Mouse (Mus musculus) cerebellum, postnatal 10 days (tissue): Measurements from ENCODE around the gene Poc1a.

Experiments
- DNase-seq, 2 experiments: peaks; one replicate each; pipeline ENCODE4 v3.0.0; 2021; ENCODE audit warnings: mixed read lengths in 2 of 2

Poc1a gene

DNA sequence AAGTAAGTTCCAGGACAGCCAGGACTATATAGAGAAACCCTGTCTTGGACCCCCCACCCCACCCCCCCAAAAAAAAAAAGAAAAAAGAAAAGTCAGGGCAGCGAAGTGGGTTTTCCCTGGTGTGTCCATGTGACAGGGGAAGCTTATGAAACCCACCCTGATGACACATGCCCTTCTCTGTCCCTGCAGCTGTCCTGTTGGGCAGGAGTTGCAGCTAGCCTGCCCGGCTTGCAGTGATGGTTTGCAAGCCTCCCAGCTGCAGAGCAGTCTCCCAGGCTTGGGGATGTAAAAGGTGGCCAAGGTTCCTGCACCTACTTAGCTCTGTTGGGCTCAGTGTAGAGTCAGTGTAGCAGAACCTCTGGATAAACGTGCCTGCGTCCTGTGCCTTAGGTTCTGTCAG is 58.9 kb downstream of the Poc1a start:
- no peak for DNase-seq

DNA sequence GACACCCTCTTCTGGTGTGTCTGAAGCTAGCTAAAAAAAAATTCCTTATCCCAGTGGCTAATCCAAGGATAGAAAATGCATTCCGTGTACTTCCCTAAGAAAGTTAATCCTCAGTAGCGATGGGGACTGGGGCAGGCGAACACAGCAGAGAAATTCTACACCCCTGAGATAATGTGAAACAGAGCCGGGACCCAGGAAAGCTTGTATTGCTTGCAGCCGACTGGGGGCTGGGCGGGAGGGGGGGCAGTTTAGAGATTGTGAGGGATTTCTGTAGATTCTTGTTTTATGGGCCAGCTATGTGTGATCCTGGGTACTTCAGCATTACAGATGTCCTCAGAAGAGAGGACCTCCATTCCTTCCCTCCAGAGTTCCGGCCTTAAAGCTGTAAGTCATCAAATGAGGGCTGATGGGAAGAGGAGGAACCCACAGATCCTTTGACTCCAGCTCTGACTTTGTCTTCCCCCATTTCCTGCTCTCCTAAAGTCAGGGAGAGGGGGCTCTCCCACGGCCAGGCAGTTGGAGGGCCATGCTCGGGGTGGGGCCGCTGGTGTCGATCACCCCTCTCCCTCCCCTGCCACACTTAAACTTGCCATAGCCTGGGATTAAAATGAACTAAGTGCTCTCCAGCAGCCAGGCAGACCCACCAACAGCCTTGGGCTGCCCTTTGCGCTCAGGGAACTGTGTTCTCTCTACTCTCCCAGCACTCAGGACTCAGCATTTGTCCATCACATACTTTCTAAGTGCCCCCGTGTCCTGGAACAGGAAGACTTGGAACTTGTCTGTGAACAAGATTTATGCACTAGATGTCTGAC is 59.8 kb downstream of the Poc1a start:
- DNase-seq: no peak

DNA sequence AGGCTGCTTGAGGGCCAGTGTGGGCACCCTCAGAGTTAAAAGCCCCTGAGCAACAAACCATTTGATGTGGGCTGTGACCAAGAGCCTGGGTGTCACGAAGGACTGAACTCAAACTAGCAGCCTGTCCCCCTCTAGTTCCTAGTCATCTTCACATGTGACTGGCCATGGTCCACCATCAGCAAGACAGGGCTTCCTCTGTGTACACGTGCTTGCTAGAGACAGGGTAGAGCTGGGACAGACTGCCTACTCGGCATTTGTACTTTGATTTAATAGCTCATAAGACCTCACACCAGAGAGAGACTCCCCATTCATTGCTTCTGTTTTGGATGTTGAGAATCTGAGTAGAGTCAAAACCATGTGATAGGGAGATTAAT is 60.4 kb downstream of the Poc1a start:
- no peak for DNase-seq

DNA sequence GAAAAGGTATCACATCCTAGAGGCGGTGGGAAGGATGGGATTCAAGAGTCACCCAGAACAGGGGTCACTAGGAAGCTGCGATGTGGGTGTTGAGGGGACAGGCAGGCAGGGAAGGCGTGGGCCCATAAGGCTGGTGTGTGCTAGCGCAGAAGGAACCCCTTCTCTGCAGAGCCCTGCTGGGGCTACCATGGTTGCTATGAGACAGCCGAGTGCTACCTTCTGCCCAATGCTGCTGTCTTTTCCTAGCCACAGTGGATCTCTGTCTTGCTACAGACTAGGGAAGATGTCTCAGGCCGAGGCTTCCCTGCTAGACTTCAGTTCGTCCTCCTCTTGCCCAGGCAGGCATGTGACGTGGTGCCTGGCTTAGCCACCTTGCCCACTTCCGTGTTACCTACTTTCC is 61.7 kb downstream of the Poc1a start:
- DNase-seq: no peak

DNA sequence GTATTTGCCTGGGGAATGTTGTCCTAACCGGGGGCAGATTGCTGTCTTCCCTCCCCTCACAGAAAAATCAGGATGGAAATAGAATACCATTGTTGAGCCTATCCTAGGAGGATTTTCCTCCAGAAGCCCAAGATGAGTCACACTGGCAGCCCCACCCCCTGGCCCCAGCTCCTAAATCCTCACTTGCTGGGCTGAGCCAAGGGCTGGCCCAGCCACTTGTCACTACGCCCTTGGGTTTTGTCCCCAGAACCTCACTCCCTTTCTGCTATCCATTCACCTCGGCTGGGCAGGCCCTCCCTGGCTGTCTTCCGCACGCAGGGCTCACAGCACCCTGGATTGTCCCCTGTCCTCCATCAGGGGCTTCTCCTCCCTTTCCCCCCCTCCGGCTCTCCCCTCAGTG is 64.3 kb downstream of the Poc1a start:
- DNase-seq: peak; percentile 52 to 66

DNA sequence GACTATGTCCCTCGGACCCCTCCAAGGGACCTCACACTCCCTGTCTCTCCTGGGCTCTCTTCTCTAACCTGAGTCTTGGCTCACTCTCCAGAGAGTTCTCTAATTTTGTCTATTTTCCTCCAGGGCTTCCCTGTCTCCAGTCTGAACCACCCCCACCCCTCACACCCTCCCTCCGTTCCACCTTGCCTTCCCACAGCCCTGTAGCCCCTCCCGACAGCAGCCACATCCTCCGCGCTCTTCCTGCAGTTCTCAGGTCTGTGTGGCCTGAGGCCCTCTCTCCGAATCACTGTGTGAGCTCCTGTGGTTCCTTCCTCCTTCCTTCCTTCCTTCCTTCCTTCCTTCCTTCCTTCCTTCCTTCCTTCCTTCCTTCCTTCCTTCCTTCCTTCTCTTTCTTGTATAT is 64.8 kb downstream of the Poc1a start:
- no peak for DNase-seq

DNA sequence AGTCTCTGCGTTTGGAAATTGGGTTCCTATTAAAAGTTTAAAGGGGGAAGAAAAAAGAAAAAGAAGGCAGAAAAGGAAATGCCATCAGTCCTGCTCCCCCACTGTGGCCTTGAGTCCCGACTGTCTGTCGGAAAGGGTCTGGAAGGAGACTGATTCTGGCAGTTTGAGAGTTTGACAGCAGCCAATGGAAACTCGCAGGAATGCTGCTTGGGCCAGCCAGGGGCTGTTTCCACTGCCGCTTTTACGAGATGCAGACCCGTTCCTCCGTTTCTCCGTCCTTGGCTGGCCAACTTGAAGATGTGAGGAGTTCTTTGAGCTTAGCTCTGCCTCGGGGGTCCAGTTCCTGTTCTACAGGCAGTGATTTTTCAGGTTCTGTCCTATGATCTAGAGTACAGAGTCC is 67.4 kb downstream of the Poc1a start:
- DNase-seq: no peak

DNA sequence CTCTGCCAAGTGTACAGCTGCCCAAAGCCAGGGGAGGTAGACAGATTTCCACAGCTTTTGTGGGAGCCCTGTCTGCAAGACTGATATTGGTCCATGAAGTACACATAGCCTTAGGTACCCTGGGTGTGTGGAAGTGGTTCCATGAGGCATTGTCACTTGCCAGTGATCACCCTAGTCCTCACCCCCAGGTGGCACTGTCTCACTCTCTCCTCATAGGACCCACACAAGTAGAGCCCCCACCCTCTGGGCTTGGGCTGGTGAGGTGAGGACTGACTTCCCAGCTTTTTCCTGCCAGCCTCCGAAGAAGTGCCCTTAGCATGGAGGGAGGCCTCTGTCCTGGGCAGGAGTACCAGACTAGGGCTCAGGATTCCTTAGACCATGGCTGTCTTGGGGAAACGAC is 68.2 kb downstream of the Poc1a start:
- DNase-seq: peak; percentile 72 to 74

DNA sequence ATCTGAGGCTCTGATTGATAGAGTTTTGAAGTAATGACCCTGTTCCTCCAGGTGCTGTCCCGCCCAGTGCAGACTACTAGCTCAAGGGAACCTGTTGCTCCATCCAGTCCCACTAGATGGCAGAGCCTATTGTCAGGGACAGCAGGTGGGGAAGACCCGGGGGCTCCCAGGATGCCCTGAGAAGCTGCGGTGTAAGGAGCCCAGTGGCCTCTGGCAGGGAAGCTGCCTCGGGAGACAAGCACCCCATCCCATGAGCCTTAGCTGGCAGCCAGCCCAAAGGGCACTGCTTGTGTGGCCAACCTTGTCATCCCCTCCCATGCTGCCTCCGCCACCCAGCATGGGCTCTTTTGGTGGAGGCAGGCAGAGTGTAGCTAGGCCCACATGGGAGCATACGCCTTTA is 70.3 kb downstream of the Poc1a start:
- no peak for DNase-seq

DNA sequence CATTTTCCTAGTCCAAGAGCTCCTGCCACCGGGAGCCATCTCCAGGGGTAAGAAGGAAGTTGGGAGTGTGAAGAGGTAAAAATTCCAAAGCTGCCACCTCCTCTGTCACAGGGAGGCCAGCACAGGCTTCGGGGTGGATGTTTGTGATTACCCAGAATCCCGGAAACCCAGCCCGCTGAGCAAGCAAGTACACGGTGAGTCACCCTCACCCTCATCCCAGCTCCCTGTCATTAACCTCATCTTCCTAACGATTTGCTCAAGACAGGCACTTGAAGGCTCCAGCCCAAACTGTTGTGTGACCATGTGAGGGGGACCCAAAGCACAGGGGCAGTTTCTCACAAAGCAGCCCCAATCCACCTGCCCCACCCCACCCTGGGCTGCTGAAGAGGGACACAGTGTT is 72.9 kb downstream of the Poc1a start:
- DNase-seq: no peak

DNA sequence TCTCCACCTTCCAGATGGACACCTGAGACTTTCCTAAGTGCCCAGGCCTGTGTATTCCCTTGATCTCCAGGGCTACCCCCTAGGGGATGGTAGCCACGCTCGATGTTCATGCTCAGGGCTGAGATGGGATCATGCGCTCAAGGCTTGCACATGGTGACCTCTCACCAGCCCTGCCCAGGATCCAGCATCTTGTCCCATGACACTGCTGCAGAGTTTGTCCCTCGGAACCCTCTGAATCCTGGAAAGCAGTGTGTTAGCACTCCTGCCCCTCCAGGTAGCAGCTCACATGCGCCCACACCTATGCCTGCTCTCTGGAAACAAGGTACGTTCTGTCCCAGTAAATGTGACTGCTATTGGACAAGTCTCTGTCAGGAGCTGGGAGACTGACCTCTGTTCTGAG is 73.9 kb downstream of the Poc1a start:
- DNase-seq: no peak

DNA sequence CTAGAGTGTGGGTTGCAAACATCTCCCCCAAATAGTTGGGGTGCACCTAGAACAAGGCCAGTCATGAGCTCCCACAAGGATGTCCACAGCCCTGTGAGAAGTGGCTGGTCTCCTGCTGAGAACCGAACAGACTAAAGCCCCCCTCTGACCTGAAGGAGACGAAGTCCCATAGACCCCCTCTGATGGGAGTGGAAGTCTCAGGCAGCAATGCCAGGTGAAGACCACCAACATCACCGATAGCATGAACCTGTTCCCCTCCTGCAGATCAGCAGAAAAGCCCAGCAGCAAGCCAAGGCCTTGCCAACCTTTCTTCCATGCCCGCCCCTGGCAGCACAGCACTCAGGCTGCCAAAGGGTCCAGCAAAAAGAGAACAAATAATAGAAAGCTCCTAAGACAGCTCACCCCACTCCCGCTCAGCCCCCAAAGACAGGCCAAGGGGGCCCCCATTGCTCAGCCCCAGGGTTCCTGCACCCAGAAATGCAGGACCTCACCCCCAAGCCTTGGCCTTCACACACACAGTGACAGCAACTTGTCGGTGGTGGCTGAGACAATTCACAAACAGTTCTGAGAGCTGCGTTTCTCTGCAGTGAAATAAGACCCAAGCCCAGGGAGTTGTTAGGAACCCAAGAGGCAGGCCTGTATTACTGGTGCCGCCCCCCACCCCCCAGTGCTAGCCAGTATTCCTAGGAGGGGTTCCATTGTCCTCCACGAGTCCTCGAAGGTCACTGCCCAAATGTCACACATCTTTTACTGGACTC is 74.5 kb downstream of the Poc1a start:
- no peak for DNase-seq

DNA sequence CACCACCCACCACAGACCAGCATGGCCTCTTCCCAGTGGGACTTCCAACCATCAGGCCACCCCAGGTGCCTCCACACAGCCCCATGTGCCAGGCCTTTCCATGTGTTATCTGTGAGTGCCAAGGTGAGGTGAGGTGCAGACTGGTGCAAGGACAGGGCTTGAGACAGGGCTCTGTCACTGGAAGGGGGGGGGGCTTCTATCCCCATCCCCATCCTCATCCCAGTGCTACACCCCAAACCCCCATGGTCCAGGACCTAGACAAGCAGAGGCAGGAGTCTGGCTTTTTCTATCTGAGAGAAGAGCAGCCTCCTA is 75.1 kb downstream of the Poc1a start:
- no peak for DNase-seq

DNA sequence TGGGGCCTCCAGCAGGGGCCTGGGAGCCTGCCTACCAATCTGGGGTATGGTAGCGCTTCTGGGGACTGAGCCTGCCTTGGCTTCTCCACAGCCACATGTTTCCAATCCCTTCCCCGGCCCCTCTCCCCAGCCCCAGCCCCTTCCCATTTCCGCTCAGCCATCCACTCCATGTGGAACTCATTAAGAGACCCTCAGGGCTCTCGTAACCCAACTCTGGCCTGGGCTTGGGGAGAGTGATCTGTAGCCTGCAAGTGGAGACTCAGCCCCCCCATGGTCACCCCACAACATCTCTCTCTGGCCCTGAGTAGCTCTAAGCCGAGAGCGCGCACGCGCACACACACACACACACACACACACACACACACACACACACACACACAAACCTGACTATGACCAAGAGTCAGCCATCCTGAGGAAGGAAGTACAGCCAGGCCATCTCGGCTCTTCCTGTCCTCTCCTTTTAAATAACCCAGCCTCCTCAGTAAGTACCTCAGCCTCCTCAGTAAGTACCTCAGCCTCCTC is 75.5 kb downstream of the Poc1a start:
- DNase-seq: no peak

DNA sequence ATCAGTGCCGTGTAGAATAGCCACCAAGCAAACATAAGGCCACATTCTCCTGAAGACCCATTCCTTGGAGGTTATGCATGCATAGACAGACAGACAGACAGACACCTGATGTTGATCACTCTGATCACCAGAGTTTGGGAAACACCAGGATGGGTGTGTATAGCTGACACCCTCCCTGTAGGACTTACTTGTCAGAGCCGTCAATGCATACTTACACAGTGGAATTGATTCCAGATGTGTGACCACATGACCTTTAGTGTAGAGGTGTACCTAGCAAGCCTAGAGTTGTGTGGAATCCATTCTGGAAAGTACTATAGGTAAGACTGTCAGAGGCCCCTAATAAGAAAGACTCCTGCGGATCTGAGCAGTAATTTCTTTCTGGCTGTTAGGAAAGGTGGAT is 76.3 kb downstream of the Poc1a start:
- no peak for DNase-seq

DNA sequence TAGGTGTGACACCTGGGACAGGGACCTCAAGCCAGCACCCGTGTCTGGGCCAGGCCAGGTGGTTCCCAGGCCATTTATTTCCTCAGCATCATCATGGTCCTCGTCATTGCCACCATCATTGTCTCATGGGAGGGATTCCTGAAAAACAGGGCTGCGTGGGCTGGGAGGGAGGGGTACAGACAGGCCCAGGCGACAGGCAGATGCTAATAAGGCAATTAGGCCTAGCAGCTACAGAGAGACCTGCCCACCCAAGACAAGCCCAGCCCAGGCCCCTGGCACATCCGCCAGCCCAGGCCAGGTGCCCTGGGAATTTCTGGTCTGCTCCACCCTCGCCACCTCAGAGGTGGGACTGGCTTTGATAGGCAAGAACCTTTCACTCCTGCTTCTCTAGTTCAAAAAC is 78.4 kb downstream of the Poc1a start:
- no peak for DNase-seq

DNA sequence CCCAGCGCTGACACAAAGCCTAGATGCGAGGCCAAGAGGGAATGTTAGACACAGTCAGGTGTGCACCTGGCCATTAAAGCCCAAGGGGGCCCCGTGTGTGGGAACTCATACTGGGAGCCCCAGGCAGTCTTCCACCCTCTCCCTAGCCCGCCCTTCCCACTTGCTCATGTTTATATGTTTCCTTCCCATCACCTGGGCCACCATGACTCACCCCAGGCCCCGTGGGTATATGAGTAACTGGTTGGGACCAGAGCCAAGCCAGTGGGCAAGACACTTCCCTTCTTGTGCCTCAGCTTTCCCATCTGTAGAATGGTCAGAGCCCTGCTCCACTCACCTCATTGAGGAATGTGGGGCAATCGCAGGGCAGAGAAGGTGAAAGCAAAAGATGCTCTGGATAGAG is 80.3 kb downstream of the Poc1a start:
- no peak for DNase-seq

DNA sequence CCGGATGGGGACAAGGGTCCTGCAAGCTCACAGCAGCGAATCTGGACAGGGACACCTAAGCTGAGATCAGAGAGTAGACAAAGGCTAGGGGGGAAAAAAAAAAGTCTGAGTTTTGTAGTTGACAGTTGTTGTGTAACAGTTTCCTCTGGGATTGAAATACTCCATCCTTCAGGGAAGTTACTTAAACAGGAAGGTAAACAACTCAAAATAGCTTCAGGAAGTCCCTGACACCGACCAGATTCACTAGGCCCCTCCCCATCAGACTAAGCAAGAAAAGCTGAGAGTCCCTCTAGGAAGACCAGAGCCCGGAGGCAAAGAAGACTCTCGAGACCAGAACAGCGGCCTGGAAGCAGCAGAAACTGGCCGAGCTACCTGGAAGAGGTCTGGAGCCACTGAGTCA is 84.5 kb downstream of the Poc1a start:
- DNase-seq: no peak

DNA sequence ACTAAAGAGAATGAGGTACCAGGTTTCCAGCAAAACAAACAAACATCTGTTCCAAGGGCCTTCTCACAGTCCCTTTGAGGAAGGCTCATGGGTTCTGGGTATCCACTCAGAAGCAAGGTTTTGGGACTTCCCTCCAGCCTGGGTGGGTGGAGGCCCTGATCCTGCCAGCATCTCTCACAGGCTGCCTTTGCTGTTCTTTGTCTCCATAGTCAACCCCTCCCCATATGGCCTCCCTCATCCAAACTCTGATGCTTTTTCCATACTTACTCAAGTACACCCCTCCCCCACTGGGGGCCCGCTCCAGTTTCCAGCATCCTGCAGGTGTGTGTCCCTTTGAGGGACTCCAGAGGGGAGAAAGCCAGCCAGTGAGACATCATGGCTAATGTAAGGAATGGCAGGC is 85.3 kb downstream of the Poc1a start:
- no peak for DNase-seq

DNA sequence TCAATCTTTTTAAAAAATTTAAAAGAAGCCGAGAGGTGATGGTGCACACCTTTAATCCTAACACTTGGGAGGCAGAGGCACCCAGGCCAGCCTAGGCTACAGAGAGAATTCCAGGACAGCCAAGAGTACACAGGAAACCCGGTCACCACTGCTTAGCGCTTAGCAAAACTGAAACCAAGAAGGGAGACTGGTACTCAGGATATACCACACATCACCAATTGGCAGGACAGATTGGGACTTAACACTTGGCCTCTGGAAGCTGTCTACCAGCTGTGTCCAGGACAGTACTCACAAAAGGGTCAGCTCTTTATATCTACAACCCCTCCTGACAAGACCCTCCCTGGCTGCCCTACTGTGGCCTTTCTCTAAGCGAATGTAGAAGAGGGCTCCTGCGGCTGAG is 86.1 kb downstream of the Poc1a start:
- no peak for DNase-seq

DNA sequence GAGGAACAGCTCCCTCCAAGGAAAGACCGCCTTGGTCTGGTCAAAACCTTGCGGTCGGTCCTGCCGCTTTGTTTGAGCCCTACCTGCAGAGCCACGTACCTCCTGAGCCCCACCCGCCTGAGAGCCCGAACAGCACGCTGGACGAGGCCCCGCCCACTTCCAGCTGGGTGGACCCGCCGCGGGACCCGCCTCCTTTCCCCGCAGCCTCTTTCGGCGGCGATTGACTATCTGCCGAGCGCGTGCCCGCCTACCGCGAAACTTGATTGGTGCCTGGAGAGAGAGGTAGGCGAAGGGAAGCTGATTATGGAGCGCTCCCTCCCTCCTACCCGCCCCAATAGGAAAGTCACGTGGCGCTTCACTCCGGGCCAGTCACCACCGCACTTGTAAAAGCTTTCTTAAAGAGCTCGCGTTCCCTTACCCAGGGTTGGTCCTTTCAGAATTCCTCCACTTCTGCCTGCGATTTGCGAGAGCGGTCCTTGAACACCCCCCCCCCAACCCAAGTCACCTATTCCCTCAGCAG is 86.8 kb downstream of the Poc1a start:
- peak; percentile 97 to 98 for DNase-seq

DNA sequence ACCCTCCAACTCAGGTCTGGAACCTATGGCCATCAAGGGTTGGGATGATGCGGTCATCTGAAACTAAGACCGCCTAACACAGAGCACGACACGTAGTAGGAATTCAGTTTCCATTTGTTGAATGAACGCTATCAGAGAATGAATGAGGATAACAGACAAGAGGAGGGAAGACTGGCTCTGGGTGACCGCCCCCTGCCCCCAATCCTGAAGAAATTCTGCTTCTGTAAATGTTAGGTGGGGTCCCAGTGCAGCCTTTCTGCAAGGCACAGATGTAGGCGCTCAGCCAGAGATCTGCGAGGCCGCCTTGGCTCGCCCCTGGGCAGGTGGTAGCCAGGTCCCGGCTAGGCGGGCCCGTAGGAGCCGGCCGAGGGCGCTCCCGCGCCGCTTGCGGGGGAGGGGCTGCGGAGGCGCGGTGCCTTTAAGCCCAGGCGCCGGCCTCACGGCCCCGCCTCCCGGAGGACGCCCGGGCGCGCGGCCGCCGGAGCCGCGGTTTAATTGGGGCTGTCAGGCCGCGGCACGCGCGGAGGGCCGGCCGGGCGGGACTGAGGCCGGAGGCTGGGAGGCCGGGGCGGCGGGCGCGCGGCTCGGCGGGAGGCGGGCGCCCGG is 87.4 kb downstream of the Poc1a start, which contains the start of gene Dusp7:
Gene Dusp7 (plus strand): TSS at position 521 of the 606 bp plus-strand sequence.
- peak; percentile 89 to 93 for DNase-seq

DNA sequence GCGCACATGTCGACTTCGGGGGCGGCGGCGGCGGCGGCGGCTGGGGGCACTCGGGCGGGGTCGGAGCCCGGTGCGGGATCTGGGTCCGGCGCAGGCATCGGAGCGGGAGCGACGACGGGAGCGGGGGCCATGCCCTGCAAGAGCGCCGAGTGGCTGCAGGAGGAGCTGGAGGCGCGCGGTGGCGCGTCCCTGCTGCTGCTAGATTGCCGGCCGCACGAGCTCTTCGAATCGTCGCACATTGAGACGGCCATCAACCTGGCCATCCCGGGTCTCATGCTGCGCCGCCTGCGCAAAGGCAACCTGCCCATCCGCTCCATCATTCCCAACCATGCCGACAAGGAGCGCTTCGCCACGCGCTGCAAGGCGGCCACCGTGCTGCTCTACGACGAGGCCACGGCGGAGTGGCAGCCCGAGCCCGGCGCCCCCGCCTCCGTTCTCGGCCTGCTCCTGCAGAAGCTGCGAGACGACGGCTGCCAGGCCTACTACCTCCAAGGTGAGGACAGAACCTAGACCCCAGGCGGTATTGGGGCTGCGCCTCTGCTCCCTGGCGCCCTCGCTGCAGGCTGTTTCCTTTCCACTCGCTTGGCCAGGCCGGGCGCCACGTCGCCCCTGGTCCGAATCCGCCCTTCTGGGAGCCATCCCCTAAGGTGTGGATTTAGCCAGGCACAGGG is 88.1 kb downstream of the Poc1a start:
- peak; percentile 90 to 92 for DNase-seq
